Mouse (Mus musculus): ENCODE data around the gene Shld2.

GRCm38 (mm10) chr14:34311691-34312090 is 1.4 kb upstream of the Shld2 start:
- TF ChIP-seq CTCF (conservative IDR thresholded peaks at IDR 0.05; ENCODE audit: low read length) (no peak), NANOG (IDR thresholded peaks at IDR 0.05; ENCODE audit: borderline replicate concordance, low read length) (no peak), POU5F1 (IDR thresholded peaks at IDR 0.05; ENCODE audit: borderline replicate concordance, low read length) (no peak)
